Mouse (Mus musculus): ENCODE measurements around the gene Olfr310.

DNA sequence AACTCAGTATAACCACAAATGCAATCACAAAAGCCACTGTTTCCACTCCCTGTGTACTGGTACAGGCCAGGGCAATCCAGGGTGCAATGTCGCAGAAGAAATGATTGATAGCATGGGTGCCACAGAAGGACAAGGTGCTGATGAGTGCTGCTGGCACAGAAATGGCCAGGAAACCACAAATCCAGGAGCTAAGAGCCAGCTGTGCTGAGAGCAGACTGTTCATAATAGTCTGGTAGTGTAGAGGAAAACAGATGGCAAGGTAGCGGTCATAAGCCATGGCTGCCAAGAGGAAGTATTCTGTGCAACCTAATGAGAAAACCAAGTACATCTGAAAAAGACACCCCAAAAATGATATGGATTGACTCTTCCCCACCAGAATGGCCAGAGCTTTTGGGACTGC, 44.4 kb upstream of the Olfr310 start:
- no peak for TF ChIP-seq CTCF (IDR thresholded peaks at IDR 0.05; ENCODE audit: low read depth, low read length)
- TF ChIP-seq POLR2A (IDR thresholded peaks at IDR 0.05; ENCODE audit: borderline replicate concordance, low read depth, low read length): no peak
